Mouse (Mus musculus) CH12.LX (cell line): ENCODE measurements at regions not wholly inside any gene's neighbourhood (a gene's known extent, or its start where the extent isn't known, plus 50 kb on each side); places are given as distances from the start of the nearest gene placed in this dataset.

Source experiments
- BHLHE40 ChIP-seq: IDR thresholded peaks from 2 replicates; pipeline ENCODE4 v1.6.1; 2011; ENCODE audit warnings: mild to moderate bottlenecking, low read depth, low read length, improper control_type of control experiment
- CTCF ChIP-seq, 2 experiments: IDR thresholded peaks in 1 of 2; conservative IDR thresholded peaks in 1 of 2; 2 replicates each; pipeline ENCODE4 v1.5.1; 2011 to 2012; ENCODE audit warnings: low read depth in 2 of 2, low read length in 2 of 2, improper control_type of control experiment in 1 of 2, inconsistent platforms in 1 of 2, mild to moderate bottlenecking in 1 of 2, moderate library complexity in 1 of 2
- EP300 ChIP-seq: IDR thresholded peaks from 2 replicates; pipeline ENCODE4 v1.6.1; 2011; ENCODE audit warnings: low read length, improper control_type of control experiment
- HCFC1 ChIP-seq: IDR thresholded peaks from 2 replicates; pipeline ENCODE4 v1.6.1; 2012; ENCODE audit warnings: low read depth, mild to moderate bottlenecking, inconsistent platforms, low read length, improper control_type of control experiment
- JUND ChIP-seq: conservative IDR thresholded peaks from 2 replicates; pipeline ENCODE4 v1.6.1; 2011; ENCODE audit warnings: low read depth, low read length, improper control_type of control experiment
- MAX ChIP-seq: IDR thresholded peaks from 2 replicates; pipeline ENCODE4 v1.6.1; 2011; ENCODE audit warnings: low read length, improper control_type of control experiment
- NELFE ChIP-seq: IDR thresholded peaks from 2 replicates; pipeline ENCODE4 v1.6.1; 2011; ENCODE audit warnings: low read depth, low read length, improper control_type of control experiment
- NRF1 ChIP-seq: IDR thresholded peaks from 2 replicates; pipeline ENCODE4 v1.6.1; 2014; ENCODE audit warnings: low read depth, mild to moderate bottlenecking, inconsistent platforms, low read length, improper control_type of control experiment, moderate library complexity
- POLR2A ChIP-seq: IDR thresholded peaks from 2 replicates; pipeline ENCODE4 v1.6.1; 2011; ENCODE audit warnings: low read depth, mild to moderate bottlenecking, improper control_type of control experiment, low read length
- USF1 ChIP-seq: IDR thresholded peaks from 2 replicates; pipeline ENCODE4 v1.6.1; 2014; ENCODE audit warnings: low read depth, mild to moderate bottlenecking, inconsistent platforms, low read length, improper control_type of control experiment
- ZMIZ1 ChIP-seq: IDR thresholded peaks from 2 replicates; pipeline ENCODE4 v1.6.1; 2012; ENCODE audit warnings: low read depth, mild to moderate bottlenecking, inconsistent platforms, low read length, improper control_type of control experiment

DNA sequence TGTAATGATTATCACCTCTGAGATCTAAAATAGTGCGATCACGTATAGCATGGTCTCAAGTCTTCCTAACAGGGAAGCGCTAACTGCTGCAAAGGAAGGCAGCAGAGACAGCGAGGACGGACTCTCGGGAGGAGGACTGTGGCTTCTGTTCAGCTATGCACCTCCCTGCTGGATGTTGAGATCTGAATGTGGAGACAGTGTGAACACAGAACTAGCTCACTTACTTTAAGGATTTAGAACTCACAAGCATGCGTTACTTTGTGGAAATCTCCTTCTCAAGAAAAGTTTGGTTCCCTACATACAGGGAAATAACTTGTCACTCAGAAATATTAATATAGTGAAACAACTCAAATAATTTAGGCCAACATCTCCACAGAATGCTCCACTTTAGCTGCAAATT lies 109.8 kb downstream of the Nhlrc3 start:
- TF ChIP-seq CTCF (conservative IDR thresholded peaks at IDR 0.05 in 1 of 2, IDR thresholded peaks at IDR 0.05 in 1 of 2; ENCODE audit: low read depth in 2 of 2, low read length in 2 of 2) (no peak), USF1 (no peak), BHLHE40 (no peak), MAX (no peak), POLR2A (no peak), NELFE (no peak), EP300 (no peak), NRF1 (no peak), HCFC1 (no peak), ZMIZ1 (no peak), JUND (no peak)
